Mouse (Mus musculus) ovary, adult 18-20 months (tissue): Measurements from ENCODE around the gene Fscn2.

Experiments used
- DNase-seq: peaks from one replicate; pipeline ENCODE4 v3.0.0; 2022; ENCODE audit warnings: low spot score, mixed read lengths

Fscn2 gene

GRCm38 (mm10) chr11:120361295-120361694, at the start of gene Fscn2:
TSS of gene Fscn2 (plus strand) at chr11:120361534.
- DNase-seq, result no peak

GRCm38 (mm10) chr11:120311561-120311960, 49.8 kb upstream of the Fscn2 start:
- DNase-seq, result no peak

- DNase-seq, result no peak
These were observed 49.3 kb upstream of the Fscn2 start for GRCm38 (mm10) chr11:120312069-120312468.

GRCm38 (mm10) chr11:120313906-120314685, 47.2 kb upstream of the Fscn2 start:
- DNase-seq, result no peak

- DNase-seq, result no peak
These were observed 46.5 kb upstream of the Fscn2 start for GRCm38 (mm10) chr11:120314721-120315415.

- no peak for DNase-seq
These were observed 45.9 kb upstream of the Fscn2 start for GRCm38 (mm10) chr11:120315416-120315761.

- peak; percentile 95 for DNase-seq
These were observed 45.3 kb upstream of the Fscn2 start for GRCm38 (mm10) chr11:120315832-120316689.

GRCm38 (mm10) chr11:120316690-120317254, 44.6 kb upstream of the Fscn2 start:
- no peak for DNase-seq

GRCm38 (mm10) chr11:120317456-120317855, 43.9 kb upstream of the Fscn2 start:
- DNase-seq, result no peak

- DNase-seq, result no peak
These were observed 42.0 kb upstream of the Fscn2 start for GRCm38 (mm10) chr11:120319310-120319709.

GRCm38 (mm10) chr11:120320156-120320555, 41.2 kb upstream of the Fscn2 start:
- DNase-seq, result no peak

GRCm38 (mm10) chr11:120335431-120336021, 25.8 kb upstream of the Fscn2 start:
- no peak for DNase-seq

GRCm38 (mm10) chr11:120337447-120337846, 23.9 kb upstream of the Fscn2 start:
- DNase-seq, result no peak

GRCm38 (mm10) chr11:120338786-120339185, 22.5 kb upstream of the Fscn2 start:
- no peak for DNase-seq

GRCm38 (mm10) chr11:120339978-120340513, 21.3 kb upstream of the Fscn2 start:
- DNase-seq, result no peak

GRCm38 (mm10) chr11:120341661-120342060, 19.7 kb upstream of the Fscn2 start:
- no peak for DNase-seq

GRCm38 (mm10) chr11:120342656-120343160, 18.6 kb upstream of the Fscn2 start:
- no peak for DNase-seq

GRCm38 (mm10) chr11:120343519-120344309, 17.6 kb upstream of the Fscn2 start:
- DNase-seq, result no peak

GRCm38 (mm10) chr11:120344310-120344920, 16.9 kb upstream of the Fscn2 start:
- no peak for DNase-seq

GRCm38 (mm10) chr11:120345067-120345681, 16.2 kb upstream of the Fscn2 start:
- no peak for DNase-seq
